ENCODE assay signal across 8 mouse cellular contexts in the genomic region with DNA sequence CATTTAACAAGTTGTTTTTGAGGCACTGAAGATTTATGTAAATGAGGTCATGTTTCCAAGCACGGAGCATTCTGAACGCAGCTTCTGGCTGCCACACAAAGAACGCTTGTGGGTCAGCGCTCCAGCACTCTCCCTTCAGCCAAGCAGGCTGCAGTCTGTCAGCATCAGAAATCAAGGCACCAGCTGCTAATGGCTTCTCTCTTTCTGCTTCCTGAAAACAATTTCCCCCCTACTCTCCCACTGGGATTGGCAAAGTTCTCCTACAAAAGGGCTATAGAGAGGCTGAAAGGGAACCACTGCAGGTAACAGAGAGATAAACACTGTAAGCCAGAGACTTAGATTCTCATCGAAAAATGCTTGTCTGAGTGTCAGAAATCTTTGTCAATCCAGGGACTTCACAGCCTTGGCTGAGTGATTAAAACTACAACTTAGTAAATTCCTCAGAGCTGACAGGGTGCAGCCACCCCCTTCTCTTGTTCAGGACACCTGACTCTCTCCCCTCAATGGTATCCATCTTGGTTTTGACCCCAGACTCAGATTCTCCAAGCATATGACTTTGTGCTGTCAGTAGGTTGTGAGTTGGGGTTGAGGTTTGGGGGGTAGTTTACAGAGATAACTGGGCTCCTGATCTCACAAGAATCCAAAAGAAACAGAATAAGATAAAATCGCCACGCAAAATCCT.
DNase-seq lines count a peak whose midpoint lies in the region; ATAC-seq and TF ChIP-seq lines count a peak whose summit lies in the region.

No protein-coding gene starts in this region.

- H3K4me1 ChIP-seq in forebrain, postnatal 0 days (ENCODE audit: insufficient read depth): no peaks in the 10 kb centered on the region
- no peaks in the 10 kb centered on the region; the same call in 1 of the 2 replicates for H3K4me1 ChIP-seq in hindbrain, embryonic 15.5 days (replicated peaks)
- H3K4me1 ChIP-seq in neural tube, embryonic 14.5 days (ENCODE audit: control insufficient read depth, insufficient read depth, low read length): no peaks in the 10 kb centered on the region

- H3K4me2 ChIP-seq in forebrain, postnatal 0 days (ENCODE audit: low read depth): no peak overlapping the region
- H3K4me2 ChIP-seq in hindbrain, embryonic 15.5 days: no peak overlapping the region
- H3K4me2 ChIP-seq in neural tube, embryonic 14.5 days (ENCODE audit: low read depth, low read length): no peak overlapping the region

- WGBS in forebrain, postnatal 0 days: 28% methylated on average over 7 of the region's 7 CpGs
- 31% methylated on average over 7 of the region's 7 CpGs for WGBS in hindbrain, embryonic 15.5 days
- 35% methylated on average over 7 of the region's 7 CpGs for WGBS in neural tube, embryonic 14.5 days

- ATAC-seq in frontal cortex, adult (ENCODE audit: low TSS enrichment): peak; percentile 95
- ATAC-seq in forebrain, postnatal 0 days: peak; percentile 87
- peak; percentile 80 for ATAC-seq in hindbrain, embryonic 15.5 days (ENCODE audit: low FRiP score, low read depth)
- peak; percentile 84 for ATAC-seq in neural tube, embryonic 14.5 days (ENCODE audit: low read depth)

- no peak overlapping the region for H3K27ac ChIP-seq in forebrain, postnatal 0 days (ENCODE audit: low read depth, low read length)
- 0 out of 2 replicates have a peak overlapping the region, but pooled peaks have one; percentile 4 for H3K27ac ChIP-seq in hindbrain, embryonic 15.5 days (replicated peaks)
- no peak overlapping the region for H3K27ac ChIP-seq in neural tube, embryonic 14.5 days (ENCODE audit: low read depth, low read length)

- no peaks in the 10 kb centered on the region for H3K9me3 ChIP-seq in forebrain, postnatal 0 days (ENCODE audit: low read length)
- H3K9me3 ChIP-seq in hindbrain, embryonic 15.5 days: no peaks in the 10 kb centered on the region
- no peaks in the 10 kb centered on the region for H3K9me3 ChIP-seq in neural tube, embryonic 14.5 days (ENCODE audit: control insufficient read depth, low read length)

- intact Hi-C loops in left cerebral cortex, postnatal 14 days (cut with DNase I): no loop called here

- no peak for DNase-seq in frontal cortex, postnatal 25 days (ENCODE audit: low spot score in 2 of 2)
- peak; percentile 4 for DNase-seq in cerebellum, adult 11 months
- peak; percentile 44 for DNase-seq in forebrain, postnatal 0 days
- DNase-seq in left cerebral cortex, postnatal 14 days (ENCODE audit: low spot score in 2 of 2): peak; percentile 44
- no peak for DNase-seq in thymus, postnatal 10 days (ENCODE audit: low spot score in 2 of 2)

- TF ChIP-seq CTCF in forebrain, postnatal 0 days (IDR thresholded peaks at IDR 0.05; ENCODE audit: low read depth): no peak

- H3K27me3 ChIP-seq in forebrain, postnatal 0 days (ENCODE audit: insufficient read depth, low read length): no peaks in the 10 kb centered on the region
- H3K27me3 ChIP-seq in hindbrain, embryonic 15.5 days: no peaks in the 10 kb centered on the region
- H3K27me3 ChIP-seq in neural tube, embryonic 14.5 days (ENCODE audit: control insufficient read depth, insufficient read depth, low read length): no peaks in the 10 kb centered on the region

- no peaks in the 10 kb centered on the region for H3K36me3 ChIP-seq in forebrain, postnatal 0 days (ENCODE audit: insufficient read depth)
- no peaks in the 10 kb centered on the region for H3K36me3 ChIP-seq in hindbrain, embryonic 15.5 days
- no peaks in the 10 kb centered on the region for H3K36me3 ChIP-seq in neural tube, embryonic 14.5 days (ENCODE audit: control insufficient read depth, insufficient read depth, low read length)

- H3K4me3 ChIP-seq in forebrain, postnatal 0 days (ENCODE audit: low read depth, low read length): no peak overlapping the region
- H3K4me3 ChIP-seq in hindbrain, embryonic 15.5 days: no peak overlapping the region
- no peak overlapping the region for H3K4me3 ChIP-seq in neural tube, embryonic 14.5 days (ENCODE audit: low read depth, low read length)

- H3K9ac ChIP-seq in forebrain, postnatal 0 days: no peak overlapping the region
- no peak overlapping the region for H3K9ac ChIP-seq in hindbrain, embryonic 15.5 days
- H3K9ac ChIP-seq in neural tube, embryonic 14.5 days (replicated peaks; ENCODE audit: low read depth, low read length): no peak overlapping the region

Comparison
In these comparisons a context has a peak if more than half of its experiments do, and no peak if none do; other contexts are left out.
1. DNase-seq: peak in cerebellum, adult 11 months (single experiment), forebrain, postnatal 0 days (single experiment) and left cerebral cortex, postnatal 14 days (2 of 2); none in frontal cortex, postnatal 25 days (0 of 2) and thymus, postnatal 10 days (0 of 2).
2. Peak in every context shown above with its lines, with median percentiles within 50 percentile points of each other: ATAC-seq.